Mouse (Mus musculus) MEL (cell line): ENCODE measurements around the gene Il4. TPM values are rescaled to one million over a fixed set of nuclear protein-coding genes. Genes with fewer than 3 reads are reported as not detected.

ENCODE experiments used
- DNase-seq: peaks from one replicate; pipeline ENCODE4 v3.0.0; 2011; ENCODE audit warnings: low read depth, low spot score
- H3K27ac ChIP-seq: 2 replicates; pipeline ENCODE4 v1.5.1; 2012; ENCODE audit warnings: low read depth, mild to moderate bottlenecking, control low read depth, low read length, moderate library complexity; ENCODE audit not compliant: control insufficient read depth
- H3K27me3 ChIP-seq, 2 experiments: fragments of 150-350 bp in 1 of 2; sonication (generic) in 1 of 2; 2 replicates each; pipeline ENCODE4 v1.6.1; 2012; ENCODE audit warnings: low read length in 2 of 2, mild to moderate bottlenecking in 2 of 2, improper control_type of control experiment in 1 of 2, moderate library complexity in 1 of 2; ENCODE audit not compliant: insufficient read depth in 2 of 2, control insufficient read depth in 1 of 2
- H3K36me3 ChIP-seq, 2 experiments: 2 replicates each; pipeline ENCODE4 v1.6.1; 2012 to 2014; ENCODE audit warnings: low read length in 2 of 2, improper control_type of control experiment in 1 of 2, inconsistent platforms in 1 of 2, mild to moderate bottlenecking in 1 of 2; ENCODE audit not compliant: insufficient read depth in 2 of 2, control insufficient read depth in 1 of 2
- H3K4me1 ChIP-seq, 2 experiments: fragments of 150-350 bp in 1 of 2; sonication (generic) in 1 of 2; 2 replicates each; pipeline ENCODE4 v1.6.1; 2012; ENCODE audit warnings: low read length in 2 of 2, improper control_type of control experiment in 1 of 2, mild to moderate bottlenecking in 1 of 2; ENCODE audit not compliant: insufficient read depth in 2 of 2, control insufficient read depth in 1 of 2
- H3K4me3 ChIP-seq, 2 experiments: fragments of 150-350 bp in 1 of 2; sonication (generic) in 1 of 2; 2 replicates each; pipeline ENCODE4 v1.5.1; 2012; ENCODE audit warnings: low read depth in 2 of 2, low read length in 2 of 2, mild to moderate bottlenecking in 2 of 2, moderate library complexity in 2 of 2, control low read depth in 1 of 2, improper control_type of control experiment in 1 of 2; ENCODE audit not compliant: control insufficient read depth in 1 of 2, insufficient read depth in 1 of 2
- H3K79me2 ChIP-seq: 2 replicates; pipeline ENCODE4 v1.6.1; 2012; ENCODE audit warnings: mild to moderate bottlenecking, low read length, moderate library complexity; ENCODE audit not compliant: control insufficient read depth, poor library complexity, insufficient read depth
- H3K9ac ChIP-seq: 2 replicates; pipeline ENCODE4 v1.6.1; 2012; ENCODE audit warnings: low read depth, mild to moderate bottlenecking, control low read depth, low read length, moderate library complexity; ENCODE audit not compliant: control insufficient read depth, poor library complexity, severe bottlenecking
- H3K9me3 ChIP-seq: fragments of 150-350 bp; sonication (generic); replicated peaks from 2 replicates; pipeline ENCODE4 v1.6.1; 2012; ENCODE audit warnings: mild to moderate bottlenecking, low read length, improper control_type of control experiment, moderate library complexity; ENCODE audit not compliant: insufficient read depth
- BHLHE40 ChIP-seq: IDR thresholded peaks from 2 replicates; pipeline ENCODE4 v1.6.1; 2012; ENCODE audit warnings: low read depth, mild to moderate bottlenecking, inconsistent platforms, low read length, improper control_type of control experiment, borderline replicate concordance
- CHD2 ChIP-seq: IDR thresholded peaks from 2 replicates; pipeline ENCODE4 v1.6.1; 2011; ENCODE audit warnings: low read length, improper control_type of control experiment
- E2F4 ChIP-seq: IDR thresholded peaks from 2 replicates; pipeline ENCODE4 v1.6.1; 2011; ENCODE audit warnings: low read depth, low read length, improper control_type of control experiment, borderline replicate concordance
- ELF1 ChIP-seq: IDR thresholded peaks from 2 replicates; pipeline ENCODE4 v1.6.1; 2014; ENCODE audit warnings: low read depth, mild to moderate bottlenecking, inconsistent platforms, low read length, improper control_type of control experiment, moderate library complexity
- EP300 ChIP-seq, 2 experiments: IDR thresholded peaks; 2 replicates each; pipeline ENCODE4 v1.6.1; 2011; ENCODE audit warnings: improper control_type of control experiment in 2 of 2, low read length in 2 of 2, low read depth in 1 of 2, mild to moderate bottlenecking in 1 of 2
- GABPA ChIP-seq: IDR thresholded peaks from 2 replicates; pipeline ENCODE4 v1.6.1; 2012; ENCODE audit warnings: low read depth, mild to moderate bottlenecking, inconsistent platforms, low read length, improper control_type of control experiment, moderate library complexity
- GATA1 ChIP-seq: IDR thresholded peaks from 2 replicates; pipeline ENCODE4 v1.6.1; 2011; ENCODE audit warnings: low read depth, low read length, improper control_type of control experiment
- HCFC1 ChIP-seq: IDR thresholded peaks from 2 replicates; pipeline ENCODE4 v1.6.1; 2012; ENCODE audit warnings: low read depth, mild to moderate bottlenecking, inconsistent platforms, low read length, improper control_type of control experiment, moderate library complexity
- JUND ChIP-seq: IDR thresholded peaks from 2 replicates; pipeline ENCODE4 v1.6.1; 2011; ENCODE audit warnings: low read depth, mild to moderate bottlenecking, improper control_type of control experiment, low read length
- KAT2A ChIP-seq: conservative IDR thresholded peaks from 2 replicates; pipeline ENCODE4 v1.6.1; 2012; ENCODE audit warnings: low read depth, low read length, improper control_type of control experiment, inconsistent platforms
- MAZ ChIP-seq: IDR thresholded peaks from 2 replicates; pipeline ENCODE4 v1.6.1; 2012; ENCODE audit warnings: low read depth, mild to moderate bottlenecking, inconsistent platforms, low read length, improper control_type of control experiment
- MEF2A ChIP-seq: IDR thresholded peaks from 2 replicates; pipeline ENCODE4 v1.6.1; 2014; ENCODE audit warnings: low read depth, mild to moderate bottlenecking, inconsistent platforms, low read length, improper control_type of control experiment; ENCODE audit not compliant: poor library complexity, insufficient replicate concordance, severe bottlenecking; ENCODE audit errors: extremely low read depth
- MYB ChIP-seq: IDR thresholded peaks from 2 replicates; pipeline ENCODE4 v1.6.1; 2011; ENCODE audit warnings: mild to moderate bottlenecking, low read depth, low read length, improper control_type of control experiment
- MYC ChIP-seq: IDR thresholded peaks from 2 replicates; pipeline ENCODE4 v1.6.1; 2011; ENCODE audit warnings: low read depth, mild to moderate bottlenecking, low read length, improper control_type of control experiment, moderate library complexity
- NELFE ChIP-seq: IDR thresholded peaks from 2 replicates; pipeline ENCODE4 v1.6.1; 2011; ENCODE audit warnings: low read depth, low read length, improper control_type of control experiment
- NRF1 ChIP-seq: IDR thresholded peaks from 2 replicates; pipeline ENCODE4 v1.6.1; 2014; ENCODE audit warnings: low read depth, mild to moderate bottlenecking, inconsistent platforms, low read length, improper control_type of control experiment, moderate library complexity; ENCODE audit not compliant: poor library complexity, insufficient read depth, severe bottlenecking
- POLR2A ChIP-seq, 2 experiments: IDR thresholded peaks; 2 replicates each; pipeline ENCODE4 v1.6.1; 2011 to 2012; ENCODE audit warnings: low read length in 2 of 2, mild to moderate bottlenecking in 2 of 2, control low read depth in 1 of 2, improper control_type of control experiment in 1 of 2, low read depth in 1 of 2, moderate library complexity in 1 of 2; ENCODE audit not compliant: control insufficient read depth in 1 of 2, insufficient read depth in 1 of 2, poor library complexity in 1 of 2
- RAD21 ChIP-seq: IDR thresholded peaks from 2 replicates; pipeline ENCODE4 v1.6.1; 2011; ENCODE audit warnings: mild to moderate bottlenecking, low read depth, low read length, improper control_type of control experiment
- RCOR1 ChIP-seq: IDR thresholded peaks from 2 replicates; pipeline ENCODE4 v1.6.1; 2012; ENCODE audit warnings: low read depth, mild to moderate bottlenecking, inconsistent platforms, low read length, improper control_type of control experiment
- SMC3 ChIP-seq: IDR thresholded peaks from 2 replicates; pipeline ENCODE4 v1.6.1; 2011; ENCODE audit warnings: low read depth, low read length, improper control_type of control experiment
- TAL1 ChIP-seq: IDR thresholded peaks from 2 replicates; pipeline ENCODE4 v1.6.1; 2012; ENCODE audit warnings: mild to moderate bottlenecking, inconsistent platforms, low read length, moderate library complexity, mixed read lengths
- TCF12 ChIP-seq: IDR thresholded peaks from 2 replicates; pipeline ENCODE4 v1.6.1; 2014; ENCODE audit warnings: low read depth, mild to moderate bottlenecking, inconsistent platforms, low read length, improper control_type of control experiment, moderate library complexity
- UBTF ChIP-seq: IDR thresholded peaks from 2 replicates; pipeline ENCODE4 v1.6.1; 2012; ENCODE audit warnings: low read depth, mild to moderate bottlenecking, inconsistent platforms, low read length, improper control_type of control experiment, moderate library complexity, borderline replicate concordance; ENCODE audit not compliant: insufficient read depth
- USF1 ChIP-seq: IDR thresholded peaks from 2 replicates; pipeline ENCODE4 v1.6.1; 2014; ENCODE audit warnings: low read depth, mild to moderate bottlenecking, inconsistent platforms, low read length, improper control_type of control experiment, moderate library complexity
- USF2 ChIP-seq, 2 experiments: IDR thresholded peaks; 2 replicates each; pipeline ENCODE4 v1.6.1; 2011 to 2012; ENCODE audit warnings: improper control_type of control experiment in 2 of 2, low read length in 2 of 2, borderline replicate concordance in 1 of 2, inconsistent platforms in 1 of 2, low read depth in 1 of 2, mild to moderate bottlenecking in 1 of 2; ENCODE audit not compliant: insufficient read depth in 1 of 2
- ZC3H11A ChIP-seq: IDR thresholded peaks from 2 replicates; pipeline ENCODE4 v1.6.1; 2012; ENCODE audit warnings: low read depth, mild to moderate bottlenecking, inconsistent platforms, low read length, improper control_type of control experiment
- ZKSCAN1 ChIP-seq: IDR thresholded peaks from 2 replicates; pipeline ENCODE4 v1.6.1; 2012; ENCODE audit warnings: low read depth, mild to moderate bottlenecking, inconsistent platforms, low read length, improper control_type of control experiment, moderate library complexity
- ZMIZ1 ChIP-seq: IDR thresholded peaks from 2 replicates; pipeline ENCODE4 v1.6.1; 2012; ENCODE audit warnings: low read depth, mild to moderate bottlenecking, inconsistent platforms, low read length, improper control_type of control experiment, moderate library complexity
- ZNF384 ChIP-seq: IDR thresholded peaks from 2 replicates; pipeline ENCODE4 v1.6.1; 2012; ENCODE audit warnings: low read depth, mild to moderate bottlenecking, inconsistent platforms, low read length, improper control_type of control experiment
- polyA plus RNA-seq, 2 experiments: library from polyadenylated mRNA; stranded (reverse) in 1 of 2; unstranded in 1 of 2; fragments of >175 nt in 1 of 2; fragments of >200 nt in 1 of 2; gene quantifications; 2 replicates each; pipeline versions ENCODE4 v1.2.1 to v1.2.4; 2012; ENCODE audit warnings: low replicate concordance in 2 of 2, low read depth in 1 of 2; ENCODE audit not compliant: insufficient read length in 2 of 2, insufficient read depth in 1 of 2, missing spikeins in 1 of 2
- total RNA-seq: library from RNA; depleted of rRNA; stranded (reverse); fragments of 300-350 nt; gene quantifications from 2 replicates; pipeline ENCODE4 v1.2.3, GENCODE M21; 2012

Il4 gene
- total and polyA plus RNA-seq, 3 experiments = 4.3 to 10.4 TPM; not detected in 1

DNA sequence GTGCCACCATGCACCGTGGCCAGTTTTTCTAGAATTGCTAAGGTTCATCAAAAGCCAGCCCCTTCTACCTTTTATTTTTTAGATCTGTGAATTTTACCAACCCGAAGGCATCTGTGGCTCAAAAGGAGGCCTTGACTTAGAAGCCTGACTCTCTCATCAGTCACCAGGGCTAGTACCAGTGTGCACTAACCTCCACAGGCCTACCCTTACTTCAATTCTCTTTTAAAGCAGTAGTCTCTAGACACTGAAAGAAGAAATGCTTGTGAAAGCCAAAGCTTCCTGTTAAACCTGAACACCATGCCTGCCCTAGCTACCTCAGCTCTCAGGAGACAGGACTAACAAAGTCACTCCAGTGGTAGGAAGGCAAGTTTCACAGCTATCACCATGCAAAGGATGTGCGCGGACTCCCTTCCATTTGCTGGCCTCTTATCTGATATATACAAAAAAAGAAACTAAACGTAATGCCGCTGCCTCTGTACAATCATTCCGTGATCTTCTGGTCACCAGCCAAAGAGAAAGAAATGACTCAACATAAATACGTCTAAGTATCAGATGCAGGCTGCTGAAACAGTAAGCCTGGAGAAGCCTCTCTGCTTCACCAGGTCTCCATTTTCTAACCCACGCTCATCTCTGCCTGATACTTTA, 38.2 kb upstream of the Il4 start (continued):
- TF ChIP-seq NRF1 = peak; percentile 26; the same call in 1 of the 2 replicates
- no peak for TF ChIP-seq JUND
- TF ChIP-seq USF2 (IDR thresholded peaks at IDR 0.05; ENCODE audit: borderline replicate concordance in 1 of 2, insufficient read depth in 1 of 2, low read depth in 1 of 2, low read length in 2 of 2) = no peak
- no peak for TF ChIP-seq E2F4
- TF ChIP-seq EP300 (IDR thresholded peaks at IDR 0.05; ENCODE audit: low read depth in 1 of 2, low read length in 2 of 2) = peak; percentile 72 to 85; a peak in 3 of 4 replicates
- TF ChIP-seq MYC = peak; percentile 82; the same call in 1 of the 2 replicates
- TF ChIP-seq UBTF = no peak
- no peak for TF ChIP-seq TAL1
- TF ChIP-seq NELFE = peak; percentile 39
- peak; percentile 37; the same call in 1 of the 2 replicates for TF ChIP-seq ZKSCAN1
- TF ChIP-seq ZC3H11A = peak; percentile 30
- TF ChIP-seq GABPA = peak; percentile 71
- peak; percentile 98 for TF ChIP-seq MEF2A
- peak; percentile 60 for TF ChIP-seq HCFC1
- peak; percentile 78 for TF ChIP-seq RCOR1
- TF ChIP-seq GATA1 = peak; percentile 92
- TF ChIP-seq KAT2A = no peak

- H3K27ac ChIP-seq = peak overlapping the region; percentile 81
- H3K36me3 ChIP-seq = peaks cover 47 to 59% of the 10 kb centered on the region in 2 experiments
- H3K79me2 ChIP-seq = no peaks in the 10 kb centered on the region
- H3K9ac ChIP-seq = peak overlapping the region; percentile 24
- H3K4me1 ChIP-seq = peaks cover 49 to 61% of the 10 kb centered on the region in 2 experiments
- no peaks in the 10 kb centered on the region for H3K27me3 ChIP-seq
- H3K4me3 ChIP-seq = peak overlapping the region; percentile 1 to 42; a peak in 2 of 4 replicates
- DNase-seq = peak; percentile 91
- no peaks in the 10 kb centered on the region for H3K9me3 ChIP-seq
- peak; percentile 77 for TF ChIP-seq RCOR1
- TF ChIP-seq USF2 (IDR thresholded peaks at IDR 0.05; ENCODE audit: borderline replicate concordance in 1 of 2, insufficient read depth in 1 of 2, low read depth in 1 of 2, low read length in 2 of 2) = peak in 1 of 2 experiments; percentile 45; a peak in 1 of 4 replicates
- peak; percentile 92 for TF ChIP-seq TCF12
- TF ChIP-seq TAL1 = peak; percentile 42; the same call in 1 of the 2 replicates
- TF ChIP-seq SMC3 = peak; percentile 28; the same call in 1 of the 2 replicates
- TF ChIP-seq GABPA = 0 out of 2 replicates have a peak, but pooled peaks have one; percentile 22
- 0 out of 2 replicates have a peak, but pooled peaks have one; percentile 28 for TF ChIP-seq CHD2
- TF ChIP-seq USF1 = peak; percentile 90
- TF ChIP-seq KAT2A = peak; percentile 45; the same call in 1 of the 2 replicates
- peak; percentile 93 for TF ChIP-seq MEF2A
- 0 out of 2 replicates have a peak, but pooled peaks have one; percentile 30 for TF ChIP-seq NELFE
- peak; percentile 95 for TF ChIP-seq GATA1
- no peak for TF ChIP-seq ZKSCAN1
- peak; percentile 58 for TF ChIP-seq ELF1
- peak; percentile 45; the same call in 1 of the 2 replicates for TF ChIP-seq MYB
- TF ChIP-seq ZNF384 = peak; percentile 29; the same call in 1 of the 2 replicates
- peak; percentile 44; the same call in 1 of the 2 replicates for TF ChIP-seq JUND
- TF ChIP-seq BHLHE40 = peak; percentile 74
- peak; percentile 88 to 92 for TF ChIP-seq EP300 (IDR thresholded peaks at IDR 0.05; ENCODE audit: low read depth in 1 of 2, low read length in 2 of 2)
- 0 out of 2 replicates have a peak, but pooled peaks have one; percentile 54 for TF ChIP-seq ZMIZ1
- peak in 1 of 2 experiments; percentile 42; a peak in 2 of 4 replicates for TF ChIP-seq POLR2A (IDR thresholded peaks at IDR 0.05; ENCODE audit: control insufficient read depth in 1 of 2, insufficient read depth in 1 of 2, low read depth in 1 of 2, low read length in 2 of 2, poor library complexity in 1 of 2)
- peak; percentile 84 for TF ChIP-seq MAZ
- no peak; the same call in 1 of the 2 replicates for TF ChIP-seq RAD21
These were observed 36.6 kb upstream of the Il4 start for GRCm38 (mm10) chr11:53655043-53655442.
